Mouse (Mus musculus) C2C12 (cell line): Measurements from ENCODE around the gene Trim15. TPM values are rescaled to one million over a fixed set of nuclear protein-coding genes. Genes with fewer than 3 reads are reported as not detected.
"Not testable (repeated sequence)": the region's sequence is repeated elsewhere in the genome, so short reads cannot be mapped to it uniquely, and the experiment has no call there.

Source experiments
- H3K27me3 ChIP-seq: one replicate; pipeline ENCODE4 v1.6.1; 2011; ENCODE audit not compliant: control insufficient read depth, insufficient read depth, insufficient read length
- H3K36me3 ChIP-seq: one replicate; pipeline ENCODE4 v1.6.1; 2011; ENCODE audit not compliant: control insufficient read depth, insufficient read depth
- H3K4me3 ChIP-seq: one replicate; pipeline ENCODE4 v1.5.1; 2011; ENCODE audit warnings: mild to moderate bottlenecking, control low read depth; ENCODE audit not compliant: poor library complexity, insufficient read depth, severe bottlenecking
- H3K79me2 ChIP-seq: one replicate; pipeline ENCODE4 v1.6.1; 2011; ENCODE audit not compliant: control insufficient read depth, insufficient read depth
- H3K79me3 ChIP-seq: one replicate; pipeline ENCODE4 v1.6.1; 2011; ENCODE audit warnings: low read depth, control low read depth
- H3ac ChIP-seq: one replicate; pipeline ENCODE3; 2011; ENCODE audit warnings: low read depth; ENCODE audit not compliant: control insufficient read depth, insufficient read length
- CEBPB ChIP-seq: IDR thresholded peaks from one replicate; pipeline ENCODE4 v1.6.1; 2011; ENCODE audit warnings: low read depth, mild to moderate bottlenecking, control low read depth, moderate library complexity
- CTCF ChIP-seq: IDR thresholded peaks from one replicate; pipeline ENCODE4 v1.5.1; 2011; ENCODE audit not compliant: control insufficient read depth, insufficient read depth, insufficient read length
- FOSL1 ChIP-seq: IDR thresholded peaks from one replicate; pipeline ENCODE4 v1.8.0; 2011; ENCODE audit warnings: mild to moderate bottlenecking, low read length; ENCODE audit not compliant: poor library complexity, insufficient read depth, severe bottlenecking
- MAX ChIP-seq: IDR thresholded peaks from one replicate; pipeline ENCODE4 v1.6.1; 2011; ENCODE audit warnings: mild to moderate bottlenecking, control low read depth
- MYOD1 ChIP-seq: IDR thresholded peaks from one replicate; pipeline ENCODE4 v1.6.1; 2011; ENCODE audit warnings: low read depth; ENCODE audit not compliant: control insufficient read depth, insufficient read length
- MYOG ChIP-seq: IDR thresholded peaks from one replicate; pipeline ENCODE4 v1.6.1; 2011; ENCODE audit not compliant: control insufficient read depth, insufficient read length; ENCODE audit errors: extremely low read depth
- USF1 ChIP-seq: IDR thresholded peaks from one replicate; pipeline ENCODE4 v1.6.1; 2011; ENCODE audit warnings: low read depth, mild to moderate bottlenecking, control low read depth, moderate library complexity
- polyA plus RNA-seq: library from polyadenylated mRNA; unstranded; fragments of >200 nt; fragmentation: generic; extraction: Trizol; gene quantifications from one replicate; pipeline ENCODE4 v1.2.1, GENCODE M21; 2012; ENCODE audit warnings: missing spikeins

Trim15 gene
- polyA plus RNA-seq, 1 experiment, result 0.04 TPM

DNA sequence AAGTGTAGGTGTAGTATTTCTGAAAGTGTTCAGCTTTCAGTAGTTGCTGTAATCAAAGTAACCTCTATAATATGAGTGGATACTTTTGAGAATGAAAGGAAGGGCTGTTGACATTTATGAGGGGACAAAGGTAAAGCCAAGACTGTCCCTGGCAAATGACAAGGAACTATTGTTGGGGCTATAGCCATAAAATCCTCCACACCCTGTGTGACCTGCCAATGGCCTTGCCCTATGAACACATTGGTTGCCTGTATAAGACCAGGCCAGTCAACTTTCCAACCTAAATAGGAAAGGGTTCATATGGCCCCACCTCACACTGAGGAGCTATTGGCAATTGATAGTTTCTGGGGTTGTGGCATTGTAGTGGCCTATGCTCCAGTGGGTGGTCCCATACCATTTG is 30.1 kb upstream of the Trim15 start:
- Histone ChIP-seq H3K79me3 (no peaks in the 10 kb centered on the region), H3K4me3 (no peak overlapping the region), H3ac (no peak overlapping the region), H3K79me2 (no peaks in the 10 kb centered on the region), H3K27me3 (no peaks in the 10 kb centered on the region), H3K36me3 (no peaks in the 10 kb centered on the region)
- TF ChIP-seq CEBPB, result no peak

DNA sequence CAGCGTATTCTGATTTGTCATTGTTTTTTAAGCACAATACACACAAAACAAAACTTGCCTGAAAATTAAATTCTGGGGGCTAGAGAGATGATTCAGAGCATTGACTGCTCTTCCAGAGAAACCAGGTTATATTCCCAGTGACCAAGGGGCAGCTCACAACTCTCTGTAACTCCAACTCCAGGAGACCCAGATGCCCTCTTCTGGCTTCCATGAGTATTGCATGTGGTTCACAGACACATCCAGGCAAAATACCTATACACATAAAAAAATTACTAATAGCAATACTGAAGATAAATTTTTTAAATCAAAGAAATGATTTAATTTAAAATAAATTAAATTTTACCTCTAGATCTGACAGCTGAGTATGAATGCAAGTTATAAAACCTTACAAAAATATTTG is 29.6 kb upstream of the Trim15 start:
- Histone ChIP-seq H3ac (no peak overlapping the region), H3K79me3 (no peaks in the 10 kb centered on the region), H3K27me3 (no peaks in the 10 kb centered on the region), H3K79me2 (no peaks in the 10 kb centered on the region), H3K4me3 (no peak overlapping the region), H3K36me3 (no peaks in the 10 kb centered on the region)
- TF ChIP-seq MYOD1, result no peak
- TF ChIP-seq CTCF, result no peak
- TF ChIP-seq CEBPB, result no peak
- TF ChIP-seq MYOG, result no peak
- TF ChIP-seq FOSL1, result no peak
- no peak for TF ChIP-seq MAX
- TF ChIP-seq USF1, result no peak

DNA sequence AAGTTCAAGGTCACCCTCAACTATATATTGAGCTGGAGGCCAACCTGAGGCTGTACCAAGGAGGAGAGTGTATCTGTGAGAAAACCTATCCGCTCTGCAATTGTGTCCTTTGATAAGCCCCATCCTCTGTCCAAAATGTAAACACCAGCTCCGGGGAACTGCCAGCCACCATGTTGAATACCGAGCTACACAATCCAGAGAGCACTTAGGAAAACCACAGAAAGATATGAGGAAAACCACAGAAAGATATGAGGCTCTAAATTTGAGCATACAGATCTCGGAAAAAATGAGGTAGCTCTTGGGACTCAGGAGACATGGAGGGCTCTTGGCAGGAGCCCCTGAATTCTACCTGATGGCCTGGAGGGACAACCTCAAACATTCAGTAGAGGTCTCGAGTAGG is 26.4 kb upstream of the Trim15 start:
- Histone ChIP-seq H3K4me3 (no peak overlapping the region), H3K79me2 (no peaks in the 10 kb centered on the region), H3K27me3 (no peaks in the 10 kb centered on the region), H3K36me3 (no peaks in the 10 kb centered on the region), H3ac (no peak overlapping the region), H3K79me3 (no peaks in the 10 kb centered on the region)
- TF ChIP-seq MYOG (no peak), CEBPB (no peak), MYOD1 (no peak), MAX (no peak), CTCF (no peak), USF1 (no peak), FOSL1 (no peak)

DNA sequence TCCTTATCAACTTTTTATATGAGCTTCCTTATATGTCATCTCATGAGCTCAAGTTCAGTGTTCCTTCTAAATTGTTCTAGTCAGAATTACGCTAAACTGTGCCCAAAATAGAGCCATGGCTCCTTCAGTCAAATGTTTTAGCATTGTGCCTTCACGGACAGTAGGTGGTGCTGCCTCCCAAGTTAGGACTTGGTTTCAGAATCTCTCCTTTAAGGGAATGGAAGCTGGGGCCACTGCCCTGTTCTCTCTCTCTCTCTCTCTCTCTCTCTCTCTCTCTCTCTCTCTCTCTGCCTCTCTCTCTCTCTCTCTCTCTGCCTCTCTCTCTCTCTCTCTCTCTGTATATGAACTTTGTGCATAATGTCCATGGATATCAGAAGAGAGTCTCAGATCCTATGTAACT is 25.4 kb upstream of the Trim15 start:
- TF ChIP-seq CTCF (peak; percentile 38), MAX (no peak)
- Histone ChIP-seq H3ac (no peak overlapping the region), H3K79me3 (no peaks in the 10 kb centered on the region), H3K4me3 (no peak overlapping the region), H3K36me3 (no peaks in the 10 kb centered on the region), H3K27me3 (no peaks in the 10 kb centered on the region), H3K79me2 (no peaks in the 10 kb centered on the region)

DNA sequence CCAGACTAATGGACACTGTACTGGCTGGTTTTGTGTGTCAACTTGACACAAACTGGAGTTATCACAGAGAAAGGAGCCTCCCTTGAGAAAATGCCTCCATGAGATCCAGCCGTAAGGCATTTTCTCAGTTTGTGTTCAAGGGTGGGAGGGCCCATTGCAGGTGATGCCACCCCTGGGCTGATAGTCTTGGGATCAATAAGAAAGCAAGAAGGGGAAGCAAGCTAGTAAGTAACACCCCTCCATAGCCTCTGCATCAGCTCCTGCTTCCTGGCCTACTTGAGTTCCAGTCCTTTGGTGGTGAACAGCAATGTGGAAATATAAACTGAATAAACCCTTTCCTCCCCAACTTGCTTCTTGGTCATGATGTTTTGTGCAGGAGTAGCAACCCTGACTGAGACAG is 24.5 kb upstream of the Trim15 start:
- not testable (repeated sequence) for H3K4me3 ChIP-seq, H3K79me2 ChIP-seq, H3K36me3 ChIP-seq, H3K79me3 ChIP-seq, H3ac ChIP-seq, H3K27me3 ChIP-seq

DNA sequence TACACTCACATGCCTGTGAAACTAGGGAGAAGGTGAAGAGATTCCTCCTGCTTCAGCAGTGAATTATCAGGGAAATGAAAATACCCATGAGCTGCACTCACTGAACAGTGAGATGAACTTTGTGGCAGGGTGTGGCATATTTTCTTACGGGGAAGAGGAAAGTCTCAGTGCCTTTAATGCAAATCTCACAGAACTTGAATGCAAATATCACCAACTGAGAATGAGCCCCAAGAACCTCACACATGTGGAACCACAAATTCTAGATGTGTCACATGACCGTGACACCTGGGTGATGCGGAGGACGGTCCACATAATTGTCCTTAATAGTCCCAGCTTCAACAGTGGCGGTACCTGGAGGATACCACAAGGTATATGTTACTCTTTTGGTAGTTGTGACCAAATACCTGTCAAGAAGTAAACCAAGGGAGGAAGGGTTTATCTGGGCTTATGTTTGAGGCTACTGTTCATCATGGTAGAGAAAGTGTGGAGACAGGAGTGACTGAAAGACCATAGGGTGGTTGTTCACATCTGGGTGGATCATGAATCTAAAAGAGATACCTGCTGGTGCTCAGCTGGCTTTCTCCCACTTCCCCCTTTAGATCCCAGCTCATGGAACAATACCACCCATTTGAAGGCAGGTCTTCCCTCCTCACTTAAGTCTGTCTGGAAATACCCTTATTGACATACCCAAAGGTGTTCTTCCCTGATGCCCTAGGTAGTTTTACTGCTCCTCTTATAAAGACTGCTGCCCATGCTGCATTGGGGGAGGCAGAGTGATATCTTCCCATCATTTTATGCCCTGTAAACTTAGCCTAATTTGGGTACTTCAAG is 23.3 kb upstream of the Trim15 start, which contains the start of gene Trim40:
Gene Trim40, minus strand, starts transcription at position 51 of the 831 bp plus-strand sequence.
- Histone ChIP-seq H3ac (no peak within 1 kb of the TSS), H3K36me3 (no peaks in the 10 kb centered on the region), H3K79me3 (no peaks in the 10 kb centered on the region), H3K4me3 (no peak within 1 kb of the TSS), H3K27me3 (no peaks in the 10 kb centered on the region), H3K79me2 (no peaks in the 10 kb centered on the region)
- TF ChIP-seq FOSL1, result no peak
- TF ChIP-seq CEBPB, result no peak
- TF ChIP-seq MAX, result no peak
- no peak for TF ChIP-seq USF1
- no peak for TF ChIP-seq CTCF
- TF ChIP-seq MYOG, result no peak
- no peak for TF ChIP-seq MYOD1
